Mouse (Mus musculus) erythroblast, embryonic 14.5 days (primary cell): ENCODE data around the gene Ccdc22.

Experiments used
- GATA1 ChIP-seq: IDR thresholded peaks from 2 replicates; pipeline ENCODE4 v1.6.1; 2012; ENCODE audit warnings: low read length, inconsistent platforms, mixed read lengths
- TAL1 ChIP-seq: IDR thresholded peaks from 3 replicates; pipeline ENCODE4 v1.6.1; 2012; ENCODE audit warnings: low read length, inconsistent platforms, mixed read lengths

DNA sequence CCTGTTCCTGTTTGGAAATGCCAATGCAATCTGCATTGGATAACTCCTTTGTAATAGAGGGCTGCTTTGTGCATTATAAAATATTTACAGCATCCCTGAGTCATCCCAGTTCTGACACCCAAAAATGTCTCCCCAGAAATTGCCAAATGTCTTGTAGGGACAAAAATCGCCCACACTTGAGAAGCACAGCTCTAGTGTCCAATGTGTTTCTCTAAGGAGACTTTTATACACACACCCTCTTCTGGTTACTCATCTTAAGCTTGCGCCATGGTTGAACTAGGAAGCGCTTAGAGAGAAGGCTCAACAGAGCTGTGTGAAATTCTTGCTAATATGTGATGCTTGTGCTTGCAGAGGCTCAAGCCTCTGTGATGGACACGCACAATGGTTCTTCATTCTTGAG lies 51.8 kb downstream of the Ccdc22 start:
- no peak for TF ChIP-seq GATA1
- no peak for TF ChIP-seq TAL1
